In the genomic region with DNA sequence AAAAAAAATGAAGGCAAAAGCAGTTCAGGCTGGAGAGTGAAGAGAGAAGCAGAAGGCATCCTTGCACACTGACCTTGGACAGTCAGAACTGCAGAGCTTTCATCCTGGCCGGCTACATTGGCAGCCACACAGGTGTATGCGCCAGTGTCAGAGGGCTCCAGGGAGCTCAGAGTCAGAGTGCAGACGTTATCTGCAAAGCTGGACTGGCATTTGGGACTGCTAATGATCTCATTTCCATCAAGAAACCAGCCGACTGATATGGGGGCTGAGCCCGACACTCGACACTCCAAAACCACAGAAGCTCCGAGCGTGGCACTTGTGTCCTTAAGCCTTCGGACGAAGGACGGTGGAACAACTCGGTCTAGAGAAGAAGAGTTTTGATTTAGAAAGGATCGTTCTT, we compare ENCODE assay signal across 19 mouse cellular contexts.
"Had no signal": no experiment of that assay in that cellular context is flagged by ENCODE, and none has a peak within 500 bp of the region (broad histone marks: within the 10 kb centered on the region; RNA-seq: fewer than 3 reads in every experiment).

No protein-coding gene starts in this region.

- H3K27me3 ChIP-seq: limb, embryonic 12.5 days; limb, embryonic 15.5 days; midbrain, embryonic 12.5 days; midbrain, embryonic 15.5 days; neural tube, embryonic 13.5 days; stomach, embryonic 15.5 days had no signal

- H3K36me3 ChIP-seq: limb, embryonic 12.5 days; limb, embryonic 15.5 days; midbrain, embryonic 12.5 days; midbrain, embryonic 15.5 days; neural tube, embryonic 13.5 days; stomach, embryonic 15.5 days had no signal

- H3K4me2 ChIP-seq: limb, embryonic 12.5 days; limb, embryonic 15.5 days; liver, embryonic 11.5 days; lung, embryonic 14.5 days; midbrain, embryonic 12.5 days; midbrain, embryonic 15.5 days; neural tube, embryonic 13.5 days; stomach, embryonic 15.5 days had no signal

- H3K27ac ChIP-seq: limb, embryonic 12.5 days; limb, embryonic 15.5 days; liver, embryonic 14.5 days; macrophage; midbrain, embryonic 12.5 days; midbrain, embryonic 15.5 days; neural tube, embryonic 13.5 days; stomach, embryonic 15.5 days had no signal

- H3K4me3 ChIP-seq: limb, embryonic 12.5 days; limb, embryonic 15.5 days; midbrain, embryonic 12.5 days; midbrain, embryonic 15.5 days; neural tube, embryonic 13.5 days; stomach, embryonic 15.5 days had no signal

- H3K9me3 ChIP-seq: limb, embryonic 12.5 days; limb, embryonic 15.5 days; midbrain, embryonic 12.5 days; midbrain, embryonic 15.5 days; neural tube, embryonic 13.5 days; stomach, embryonic 15.5 days had no signal

- DNase-seq: kidney, postnatal 14 days; kidney, postnatal 4 days; left cerebral cortex, postnatal 4 days; liver, postnatal 0 days; lung, embryonic 14.5 days; retina, postnatal 1 day; right cerebral cortex, postnatal 25 days; spleen, adult 18-20 months; thymus, postnatal 25 days had no signal

- ATAC-seq: liver, postnatal 0 days; lung, postnatal 0 days; midbrain, embryonic 15.5 days had no signal

- H3K4me1 ChIP-seq: limb, embryonic 12.5 days; limb, embryonic 15.5 days; midbrain, embryonic 12.5 days; midbrain, embryonic 15.5 days; neural tube, embryonic 13.5 days; stomach, embryonic 15.5 days had no signal

- H3K9ac ChIP-seq: limb, embryonic 12.5 days; limb, embryonic 15.5 days; liver, embryonic 14.5 days; liver, postnatal 0 days; lung, embryonic 14.5 days; midbrain, embryonic 12.5 days; midbrain, embryonic 15.5 days; neural tube, embryonic 13.5 days; stomach, embryonic 15.5 days had no signal
